Mouse (Mus musculus): ENCODE results near the gene Nt5c1a. TPM values are rescaled to one million over a fixed set of nuclear protein-coding genes. Genes with fewer than 3 reads are reported as not detected.

Gene Nt5c1a
- total RNA-seq, 2 experiments from 2014 or later: 7.4 to 9.2 TPM

GRCm38 (mm10) chr4:123237386-123238266 is 36.3 kb downstream of the Nt5c1a start:
- intact Hi-C loops (cut with DNase I): no loop called here
- DNase-seq (ENCODE audit: low spot score in 2 of 2): no peak

- intact Hi-C loops (cut with DNase I): no loop called here
- DNase-seq (ENCODE audit: low spot score in 2 of 2): no peak
Observed at GRCm38 (mm10) chr4:123239361-123240203, 38.3 kb downstream of the Nt5c1a start.

DNA sequence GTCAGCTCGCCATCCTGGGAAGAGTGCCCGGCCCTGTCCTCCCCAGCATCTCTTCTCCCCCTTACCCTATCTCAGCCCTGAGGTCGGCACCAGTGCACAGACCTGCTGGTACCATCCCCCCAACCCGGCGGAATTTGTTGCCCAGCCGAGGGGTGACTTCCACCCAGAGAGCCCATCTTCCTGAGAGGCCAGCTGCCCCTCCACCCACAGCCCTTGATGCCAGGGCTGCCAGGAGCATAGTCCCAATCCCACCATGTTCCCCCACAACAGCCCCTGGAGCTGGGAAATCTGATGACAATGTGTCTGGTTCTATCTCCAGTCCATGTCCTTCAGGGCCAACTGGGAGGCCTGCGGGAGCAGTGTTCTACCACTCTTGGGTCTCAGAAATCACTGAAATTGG is 44.9 kb downstream of the Nt5c1a start:
- intact Hi-C loops (cut with DNase I): no loop called here
- DNase-seq (ENCODE audit: low spot score in 2 of 2): no peak

GRCm38 (mm10) chr4:123246651-123247050 is 45.3 kb downstream of the Nt5c1a start:
- intact Hi-C loops (cut with DNase I): no loop called here
- DNase-seq (ENCODE audit: low spot score in 2 of 2): no peak

- intact Hi-C loops (cut with DNase I): no loop called here
- no peak for DNase-seq (ENCODE audit: low spot score in 2 of 2)
Observed at GRCm38 (mm10) chr4:123247147-123247880, 46.0 kb downstream of the Nt5c1a start.

DNA sequence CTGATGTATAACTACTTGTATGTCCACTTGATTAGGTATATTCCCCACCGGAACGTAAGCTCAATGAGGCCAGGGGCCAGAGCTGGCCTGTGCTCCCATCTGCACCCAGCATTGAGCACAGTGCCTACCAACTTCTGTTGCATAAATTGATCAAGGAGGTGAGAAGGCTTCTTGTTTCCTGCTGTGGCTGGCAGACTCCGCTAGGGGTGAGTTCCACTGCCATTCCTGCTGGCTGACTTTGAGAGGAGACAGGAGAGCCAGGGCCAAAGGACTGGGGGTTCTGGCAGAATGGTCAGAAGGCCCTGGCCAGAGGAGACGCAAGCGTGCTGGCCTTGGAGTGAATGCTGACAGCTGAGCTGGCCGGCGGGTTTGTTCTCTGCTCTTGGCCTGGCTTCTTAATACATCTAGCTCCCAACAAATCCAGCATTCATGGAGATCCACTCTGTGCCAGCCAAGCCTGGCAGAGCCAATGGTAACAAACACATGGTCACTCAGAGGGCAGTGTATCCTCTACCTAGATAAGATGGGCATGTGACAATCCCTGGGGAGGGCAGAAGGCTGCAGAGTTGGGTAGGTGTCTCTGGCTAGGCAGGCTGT is 47.8 kb downstream of the Nt5c1a start:
- peak; percentile 58 to 75 for DNase-seq (ENCODE audit: low spot score in 2 of 2)
- intact Hi-C loops (cut with DNase I): no loop called here

- intact Hi-C loops (cut with DNase I): no loop called here
- DNase-seq (ENCODE audit: low spot score in 2 of 2): no peak
Observed at GRCm38 (mm10) chr4:123252214-123252613, 50.9 kb downstream of the Nt5c1a start.

DNA sequence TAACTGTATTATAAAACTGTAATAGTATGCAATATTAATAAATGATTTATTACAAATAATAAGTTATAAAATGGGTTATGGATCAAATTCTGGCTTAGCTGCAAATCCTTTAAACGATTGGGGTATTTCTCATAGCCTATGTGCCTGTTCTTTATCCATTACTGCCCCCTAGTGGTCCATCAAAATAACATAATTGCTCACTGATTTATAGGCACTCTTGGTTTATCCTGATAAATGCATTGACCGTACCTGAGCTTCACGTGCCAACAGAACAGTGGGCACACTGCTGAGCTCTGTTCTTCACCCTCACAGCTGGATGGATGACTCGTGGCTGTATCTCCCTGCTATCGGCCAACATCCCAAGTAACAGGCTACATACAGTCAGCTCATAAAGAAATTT is 53.3 kb downstream of the Nt5c1a start:
- intact Hi-C loops (cut with DNase I): loop anchor here (1.0 to 2.0 kb wide), 2 partner anchors 35 to 100 kb away; no protein-coding TSS in a partner anchor
- DNase-seq (ENCODE audit: low spot score in 2 of 2): peak in 1 of 2 experiments; percentile 64

- DNase-seq (ENCODE audit: low spot score in 2 of 2): no peak
- intact Hi-C loops (cut with DNase I): no loop called here
Observed at GRCm38 (mm10) chr4:123260071-123260746, 58.9 kb downstream of the Nt5c1a start.

- intact Hi-C loops (cut with DNase I): no loop called here
- DNase-seq (ENCODE audit: low spot score in 2 of 2): no peak
Observed at GRCm38 (mm10) chr4:123261721-123262401, 60.6 kb downstream of the Nt5c1a start, which contains the start of gene Pabpc4. Gene Pabpc4 (plus strand): TSS chr4:123262351.

Other genes with a start within 250 kb of the Nt5c1a start
- 10 to 100 TPM; 37.4 to 43.5 TPM for gene Mfsd2a, start 240.3 kb upstream of the Nt5c1a start, total RNA-seq (2021)
- gene Mycl, start 205.9 kb upstream of the Nt5c1a start, total RNA-seq (2021): 10 to 100 TPM; 11.0 to 14.2 TPM
- 10 to 100 TPM; 18.5 to 22.2 TPM for gene Trit1, start 184.9 kb upstream of the Nt5c1a start, total RNA-seq (2021)
- under 1 TPM in 1 of 2 experiments, not detected in 1; 0.27 TPM for gene Bmp8b, start 96.3 kb upstream of the Nt5c1a start, total RNA-seq (2021)
- gene Oxct2b, start 85.2 kb upstream of the Nt5c1a start, total RNA-seq (2021): under 1 TPM in 1 of 2 experiments, not detected in 1; 0.25 TPM
- gene Ppie, start 61.6 kb upstream of the Nt5c1a start, total RNA-seq (2021): 10 to 100 TPM; 19.9 to 21.4 TPM
- gene Hpcal4, start 18.3 kb upstream of the Nt5c1a start, total RNA-seq (2021): 100 to 1,000 TPM; 553 to 568 TPM
- 1 to 10 TPM; 4.2 to 5.8 TPM for gene Heyl, start 32.1 kb downstream of the Nt5c1a start, total RNA-seq (2021)
- 10 to 100 TPM; 36.8 to 40.3 TPM for gene Pabpc4, start 60.8 kb downstream of the Nt5c1a start, total RNA-seq (2021)
- not detected for gene Oxct2a, start 122.1 kb downstream of the Nt5c1a start, total RNA-seq (2021)
- gene Bmp8a, start 141.7 kb downstream of the Nt5c1a start, total RNA-seq (2021): under 1 TPM; 0.18 to 0.37 TPM